Mouse (Mus musculus): ENCODE data around the gene Mup13.
"Not testable (repeated sequence)": the region's sequence is repeated elsewhere in the genome, so short reads cannot be mapped to it uniquely, and the experiment has no call there.

DNA sequence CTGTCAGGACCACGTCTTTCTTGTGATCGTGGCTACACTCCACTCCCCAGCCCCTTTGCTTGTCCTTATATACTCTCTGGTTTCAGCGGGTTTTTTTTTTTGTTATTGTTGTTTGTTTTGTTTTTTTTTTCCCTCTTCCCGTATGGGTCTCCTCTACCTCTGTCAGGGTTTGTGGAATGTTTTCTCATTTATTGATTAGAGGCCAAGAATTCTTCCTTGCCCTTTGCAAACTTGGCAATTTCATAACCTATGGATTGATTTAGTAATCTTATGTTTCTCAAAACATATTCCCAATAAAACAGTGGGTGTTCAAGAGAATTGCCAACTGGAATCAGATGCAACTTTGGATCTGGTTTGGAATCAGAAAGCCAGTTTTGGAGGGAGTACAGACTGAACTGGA lies at the start of gene Mup13:
- not testable (repeated sequence) for TF ChIP-seq CTCF (conservative IDR thresholded peaks at IDR 0.05; ENCODE audit: insufficient read depth, insufficient read length, low read depth, low read length); POLR2A (IDR thresholded peaks at IDR 0.05; ENCODE audit: low read depth, low read length)

Measured in kidney, adult 2 months (tissue).